Mouse (Mus musculus): ENCODE results near the gene Tusc2. TPM values are rescaled to one million over a fixed set of nuclear protein-coding genes. Genes with fewer than 3 reads are reported as not detected.

Gene Tusc2
- total RNA-seq, 2 experiments from 2014 or later: 20.3 to 21.5 TPM

DNA sequence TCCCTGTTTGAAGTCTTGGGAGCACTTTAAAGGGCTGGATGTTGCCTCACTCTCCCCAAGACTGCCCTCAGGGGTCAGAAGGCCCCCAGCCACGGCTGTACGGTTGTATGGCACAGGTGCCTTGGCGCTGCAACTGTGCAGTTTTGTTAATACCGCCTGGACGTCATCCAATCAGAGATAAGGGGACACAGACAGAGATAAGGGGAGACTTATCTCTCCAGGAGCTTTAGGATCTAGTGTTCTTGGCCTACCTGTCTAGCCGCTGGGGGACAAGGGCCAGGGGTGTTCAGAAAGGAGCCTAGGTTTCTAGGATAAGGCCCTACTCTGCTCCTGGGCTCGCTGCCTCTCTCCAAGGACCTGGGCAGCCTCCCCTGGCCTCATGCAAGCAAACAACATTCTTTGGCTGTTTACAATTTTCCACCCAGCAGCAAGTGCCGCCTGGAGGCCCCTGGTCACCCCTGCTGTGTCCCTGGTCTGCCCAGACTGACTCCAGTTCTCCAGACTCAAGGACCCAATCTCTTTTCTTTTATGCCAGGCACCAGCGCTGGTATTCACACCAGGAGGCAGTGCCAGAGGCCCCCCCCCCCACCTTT, 44.7 kb downstream of the Tusc2 start:
- no peak for DNase-seq (ENCODE audit: low spot score in 2 of 2)

DNA sequence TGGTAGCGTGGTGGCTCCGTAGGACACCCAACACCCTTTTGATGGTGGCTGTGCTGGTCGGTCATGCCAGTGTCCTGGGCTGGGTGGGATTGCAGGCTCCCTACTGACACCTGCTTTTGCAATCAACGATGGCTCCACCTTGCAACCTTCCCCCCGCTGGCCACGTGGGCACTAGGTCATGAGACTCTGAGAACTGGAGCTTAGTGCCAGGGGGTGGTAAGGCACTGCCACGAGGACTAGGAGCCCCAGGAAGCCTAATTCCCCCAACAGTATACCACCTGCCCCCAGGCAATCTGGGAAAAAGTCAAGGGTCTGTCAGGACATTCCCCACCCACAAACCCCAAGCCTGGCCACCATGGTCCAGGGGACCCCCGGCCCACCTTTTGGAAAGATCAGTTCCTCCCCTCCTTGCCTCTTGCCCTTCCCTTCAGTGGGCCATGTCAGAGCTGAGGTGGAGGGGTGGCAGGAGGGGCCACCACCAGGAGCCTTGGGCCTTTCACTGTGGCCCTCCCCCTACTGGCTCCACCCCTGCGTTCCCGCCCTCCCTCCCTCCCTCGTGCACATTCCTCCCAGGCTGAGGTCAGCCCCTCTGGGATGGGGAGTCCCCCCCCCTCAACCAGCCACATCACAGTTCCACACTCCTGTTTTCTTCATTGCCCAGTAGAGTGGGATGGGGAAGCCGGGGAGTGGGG, 45.8 kb downstream of the Tusc2 start, which contains the start of gene Sema3b:
TSS of gene Sema3b (minus strand) at position 489 of the 692 bp plus-strand sequence.
- peak in 1 of 2 experiments; percentile 60 for DNase-seq (ENCODE audit: low spot score in 2 of 2)

DNA sequence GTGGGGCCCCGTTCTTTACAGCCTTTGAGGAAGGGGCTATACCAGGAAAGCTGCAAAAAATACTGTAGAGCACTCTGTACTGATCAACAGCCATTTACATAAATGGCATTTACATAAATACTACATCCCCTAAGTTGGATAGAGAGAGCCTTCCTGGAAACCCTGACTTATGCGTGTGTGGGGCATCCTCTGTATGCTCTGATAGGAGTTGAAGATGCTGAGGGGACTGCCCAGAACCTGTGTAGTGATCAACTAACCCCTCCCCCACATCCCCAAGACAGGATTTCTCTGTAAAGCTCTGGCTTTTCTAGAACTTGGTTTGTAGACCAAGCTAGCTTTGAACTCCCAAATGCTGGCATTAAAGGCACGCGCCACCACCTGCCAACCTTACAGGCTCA, 46.4 kb downstream of the Tusc2 start:
- DNase-seq (ENCODE audit: low spot score in 2 of 2): no peak

- no peak for DNase-seq (ENCODE audit: low spot score in 2 of 2)
Measured at GRCm38 (mm10) chr9:107611456-107612190, 48.6 kb downstream of the Tusc2 start.

- peak; percentile 99 to 100 for DNase-seq (ENCODE audit: low spot score in 2 of 2)
Measured at GRCm38 (mm10) chr9:107612191-107612944, 49.3 kb downstream of the Tusc2 start.

- peak in 1 of 2 experiments; percentile 58 for DNase-seq (ENCODE audit: low spot score in 2 of 2)
Measured at GRCm38 (mm10) chr9:107612945-107613569, 50.0 kb downstream of the Tusc2 start.

GRCm38 (mm10) chr9:107615035-107615434, 52.0 kb downstream of the Tusc2 start:
- no peak for DNase-seq (ENCODE audit: low spot score in 2 of 2)

Other genes with a start within 250 kb of the Tusc2 start
- gene Hemk1, start 224.9 kb upstream of the Tusc2 start, total RNA-seq (2021): 10 to 100 TPM; 14.0 to 14.5 TPM
- 10 to 100 TPM; 16.9 to 18.1 TPM for gene 6430571L13Rik, start 222.7 kb upstream of the Tusc2 start, total RNA-seq (2021)
- 1 to 10 TPM; 2.6 to 2.7 TPM for gene Cacna2d2, start 163.6 kb upstream of the Tusc2 start, total RNA-seq (2021)
- 10 to 100 TPM; 27.9 to 30.4 TPM for gene Tmem115, start 29.3 kb upstream of the Tusc2 start, total RNA-seq (2021)
- gene Cyb561d2, start 21.1 kb upstream of the Tusc2 start, total RNA-seq (2021): 1 to 10 TPM; 4.6 to 5.9 TPM
- gene Nprl2, start 21.0 kb upstream of the Tusc2 start, total RNA-seq (2021): 10 to 100 TPM; 10.0 to 12.7 TPM
- gene Zmynd10, start 16.0 kb upstream of the Tusc2 start, total RNA-seq (2021): not detected
- gene Rassf1, start 11.7 kb upstream of the Tusc2 start, total RNA-seq (2021): 10 to 100 TPM; 31.1 to 39.6 TPM
- gene Hyal2, start 4.7 kb downstream of the Tusc2 start, total RNA-seq (2021): 10 to 100 TPM; 21.8 to 32.0 TPM
- gene Hyal1, start 13.7 kb downstream of the Tusc2 start, total RNA-seq (2021): 1 to 10 TPM; 4.6 to 4.8 TPM
- 10 to 100 TPM; 15.5 to 20.5 TPM for gene Naa80, start 15.6 kb downstream of the Tusc2 start, total RNA-seq (2021)
- gene Hyal3, start 17.6 kb downstream of the Tusc2 start, total RNA-seq (2021): under 1 TPM; 0.66 to 0.78 TPM
- 10 to 100 TPM; 31.8 to 35.2 TPM for gene Ifrd2, start 24.4 kb downstream of the Tusc2 start, total RNA-seq (2021)
- gene Sema3b, start 46.0 kb downstream of the Tusc2 start, total RNA-seq (2021): 10 to 100 TPM; 50.9 to 52.0 TPM
- gene Gnai2, start 72.1 kb downstream of the Tusc2 start, total RNA-seq (2021): 100 to 1,000 TPM; 307 to 340 TPM
- gene Slc38a3, start 106.3 kb downstream of the Tusc2 start, total RNA-seq (2021): 10 to 100 TPM; 10.6 to 11.3 TPM
- gene Gnat1, start 116.5 kb downstream of the Tusc2 start, total RNA-seq (2021): not detected
- gene Sema3f, start 147.2 kb downstream of the Tusc2 start, total RNA-seq (2021): 10 to 100 TPM; 26.4 to 27.2 TPM
- gene Rbm5, start 207.7 kb downstream of the Tusc2 start, total RNA-seq (2021): 100 to 1,000 TPM in 1 of 2 experiments, 10 to 100 TPM in 1; 73.6 to 101 TPM

All from gastrocnemius, postnatal 4 days (tissue).